14 mouse cellular contexts compared by ENCODE assay signal in genomic region chr7:130969076-130969475, GRCm38 (mm10). TPM values are rescaled to one million over a fixed set of nuclear protein-coding genes. Genes with fewer than 3 reads are reported as not detected.
DNase-seq lines count a peak whose midpoint lies in the region; ATAC-seq and TF ChIP-seq lines count a peak whose summit lies in the region.
"Had no signal": no experiment of that assay in that cellular context is flagged by ENCODE, and none has a peak within 500 bp of the region (broad histone marks: within the 10 kb centered on the region; RNA-seq: fewer than 3 reads in every experiment).

No protein-coding gene starts in this region.

- no peak for TF ChIP-seq POLR2A in testis, adult 2 months (IDR thresholded peaks at IDR 0.05; ENCODE audit: control insufficient read depth, low read depth, low read length)
- TF ChIP-seq POLR2A in kidney, adult 2 months (IDR thresholded peaks at IDR 0.05; ENCODE audit: low read depth, low read length): no peak

- 78% methylated on average over 5 of the region's 5 CpGs for WGBS in heart, embryonic 15.5 days
- 83% methylated on average over 5 of the region's 5 CpGs for WGBS in heart, embryonic 12.5 days
- WGBS in midbrain, embryonic 16.5 days: 83% methylated on average over 5 of the region's 5 CpGs
- WGBS in kidney, adult 2 months: 78% methylated on average over 5 of the region's 5 CpGs

- peaks cover 44% of the 10 kb centered on the region for H3K4me1 ChIP-seq in heart, embryonic 15.5 days (replicated peaks)
- H3K4me1 ChIP-seq in heart, embryonic 12.5 days (replicated peaks): peaks cover 45% of the 10 kb centered on the region
- no peaks in the 10 kb centered on the region for H3K4me1 ChIP-seq in testis, adult 2 months (ENCODE audit: control insufficient read depth, insufficient read depth, low read length)
- no peaks in the 10 kb centered on the region; the same call in 1 of the 2 replicates for H3K4me1 ChIP-seq in midbrain, embryonic 16.5 days (ENCODE audit: control insufficient read depth, insufficient read depth, low read length)
- peaks cover 10% of the 10 kb centered on the region; the same call in 1 of the 2 replicates for H3K4me1 ChIP-seq in kidney, adult 2 months (ENCODE audit: control insufficient read depth, insufficient read depth, low read length)

- DNase-seq in testis, postnatal 10 days (ENCODE audit: low spot score): no peak
- no peak for DNase-seq in kidney, adult 9 months
- no peak for DNase-seq in kidney, adult 2 months

- no peaks in the 10 kb centered on the region for H3K27me3 ChIP-seq in heart, embryonic 15.5 days
- no peaks in the 10 kb centered on the region for H3K27me3 ChIP-seq in heart, embryonic 12.5 days (replicated peaks)
- no peaks in the 10 kb centered on the region for H3K27me3 ChIP-seq in testis, adult 2 months (ENCODE audit: control insufficient read depth, insufficient read depth, low read length)
- no peaks in the 10 kb centered on the region for H3K27me3 ChIP-seq in midbrain, embryonic 16.5 days (ENCODE audit: control insufficient read depth, insufficient read depth, low read depth, low read length)
- no peaks in the 10 kb centered on the region for H3K27me3 ChIP-seq in kidney, adult 2 months (replicated peaks; ENCODE audit: control insufficient read depth, insufficient read depth, low read length)
- H3K27me3 ChIP-seq: limb, embryonic 12.5 days; Patski had no signal

- TF ChIP-seq CTCF in testis, adult 2 months (IDR thresholded peaks at IDR 0.05; ENCODE audit: control insufficient read depth, insufficient read depth, insufficient replicate concordance, low read depth, low read length): no peak
- TF ChIP-seq CTCF in kidney, adult 2 months (conservative IDR thresholded peaks at IDR 0.05; ENCODE audit: insufficient read depth, insufficient read length, low read depth, low read length): no peak

- no peaks in the 10 kb centered on the region for H3K9me3 ChIP-seq in heart, embryonic 15.5 days (replicated peaks)
- H3K9me3 ChIP-seq in heart, embryonic 12.5 days (replicated peaks): no peaks in the 10 kb centered on the region
- no peaks in the 10 kb centered on the region for H3K9me3 ChIP-seq in midbrain, embryonic 16.5 days (replicated peaks; ENCODE audit: control insufficient read depth, low read length, poor library complexity, severe bottlenecking)
- H3K9me3 ChIP-seq: limb, embryonic 12.5 days had no signal

- ATAC-seq in heart, embryonic 15.5 days (replicated peaks; ENCODE audit: insufficient number of reproducible peaks, insufficient read depth, low FRiP score, low read depth): no peak
- no peak for ATAC-seq in heart, embryonic 12.5 days (ENCODE audit: insufficient number of reproducible peaks, low FRiP score)
- ATAC-seq in granulocyte monocyte progenitor cell, adult 5-6 weeks (replicated peaks; ENCODE audit: poor library complexity, severe bottlenecking): peak; percentile 50
- ATAC-seq in midbrain, embryonic 16.5 days: no peak
- ATAC-seq: CD4-positive, CD25-positive, alpha-beta regulatory T cell, adult 4 months had no signal

- no peak overlapping the region for H3K9ac ChIP-seq in heart, embryonic 15.5 days
- H3K9ac ChIP-seq in heart, embryonic 12.5 days: no peak overlapping the region
- H3K9ac ChIP-seq in midbrain, embryonic 16.5 days (ENCODE audit: low read depth, low read length): no peak overlapping the region
- H3K9ac ChIP-seq: limb, embryonic 12.5 days had no signal

- no peaks in the 10 kb centered on the region for H3K36me3 ChIP-seq in heart, embryonic 15.5 days
- peaks cover 3% of the 10 kb centered on the region; the same call in 1 of the 2 replicates for H3K36me3 ChIP-seq in heart, embryonic 12.5 days
- no peaks in the 10 kb centered on the region for H3K36me3 ChIP-seq in testis, adult 2 months (ENCODE audit: control insufficient read depth, insufficient read depth, low read length)
- no peaks in the 10 kb centered on the region for H3K36me3 ChIP-seq in midbrain, embryonic 16.5 days (ENCODE audit: control insufficient read depth, insufficient read depth, low read length)
- H3K36me3 ChIP-seq in kidney, adult 2 months (ENCODE audit: control insufficient read depth, insufficient read depth, low read length): no peaks in the 10 kb centered on the region; the same call in 1 of the 2 replicates
- H3K36me3 ChIP-seq: limb, embryonic 12.5 days had no signal

- peak overlapping the region; percentile 63; the same call in 1 of the 2 replicates for H3K27ac ChIP-seq in heart, embryonic 15.5 days
- H3K27ac ChIP-seq in heart, embryonic 12.5 days (ENCODE audit: poor library complexity, severe bottlenecking): no peak overlapping the region
- H3K27ac ChIP-seq in testis, adult 2 months (ENCODE audit: control insufficient read depth, insufficient read depth, low read depth, low read length): peak overlapping the region; percentile 44
- H3K27ac ChIP-seq in midbrain, embryonic 16.5 days (ENCODE audit: low read length): no peak overlapping the region
- no peak overlapping the region for H3K27ac ChIP-seq in kidney, adult 2 months (ENCODE audit: insufficient read depth, low read depth, low read length)
- H3K27ac ChIP-seq: limb, embryonic 12.5 days; macrophage had no signal

- no peak overlapping the region for H3K4me2 ChIP-seq in heart, embryonic 15.5 days
- H3K4me2 ChIP-seq in heart, embryonic 12.5 days: no peak overlapping the region
- H3K4me2 ChIP-seq in midbrain, embryonic 16.5 days (ENCODE audit: low read length): no peak overlapping the region
- H3K4me2 ChIP-seq: limb, embryonic 12.5 days had no signal

- H3K4me3 ChIP-seq in heart, embryonic 15.5 days: no peak overlapping the region
- H3K4me3 ChIP-seq in heart, embryonic 12.5 days: no peak overlapping the region
- H3K4me3 ChIP-seq in testis, adult 2 months (ENCODE audit: control insufficient read depth, low read depth, low read length): no peak overlapping the region
- no peak overlapping the region for H3K4me3 ChIP-seq in midbrain, embryonic 16.5 days (ENCODE audit: low read depth, low read length)
- no peak overlapping the region for H3K4me3 ChIP-seq in kidney, adult 2 months (ENCODE audit: insufficient read depth, low read depth, low read length)
- H3K4me3 ChIP-seq: limb, embryonic 12.5 days had no signal

RNA-seq across cellular contexts. Expression of gene Htra1, which starts 33.2 kb away (rescaled TPM):
- 78.0 and 80.3 TPM in 2 replicates for polyA plus RNA-seq in heart, embryonic 15.5 days (2015; fragmentation: Nextera tagmentation; extraction: Ambion mirVana)
- polyA plus RNA-seq in heart, embryonic 12.5 days (2016; fragmentation: Nextera tagmentation; extraction: Ambion mirVana): 72.8 and 75.2 TPM in 2 replicates
- 6.7 and 7.3 TPM in 2 replicates for polyA plus RNA-seq in testis, adult 2 months (2012; rRNA removed)
- total RNA-seq in granulocyte monocyte progenitor cell, adult 5-6 weeks (2014; fragmentation: Nextera tagmentation): not detected in 2 replicates
- not detected in 2 replicates for total RNA-seq in granulocyte monocyte progenitor cell, adult 5-6 weeks (2017)
- polyA plus RNA-seq in midbrain, embryonic 16.5 days (2015; fragmentation: Nextera tagmentation; extraction: Ambion mirVana): 15.5 and 15.6 TPM in 2 replicates
- polyA plus RNA-seq in kidney, adult 2 months (2012; rRNA removed): 97.0 and 98.2 TPM in 2 replicates
- total RNA-seq: hematopoietic stem cell, adult 5-6 weeks; neutrophil, adult 5-6 weeks had no signal
- polyA plus RNA-seq: CD4-positive, CD25-positive, alpha-beta regulatory T cell, adult 4 months had no signal

Comparison
In these comparisons a context has a peak if more than half of its experiments do, and no peak if none do; other contexts are left out.
1. H3K27ac ChIP-seq: peak in heart, embryonic 15.5 days (single experiment) and testis, adult 2 months (single experiment); none in heart, embryonic 12.5 days (single experiment), midbrain, embryonic 16.5 days (single experiment) and kidney, adult 2 months (single experiment).